Mouse (Mus musculus): ENCODE results near the gene Pex14.

DNA sequence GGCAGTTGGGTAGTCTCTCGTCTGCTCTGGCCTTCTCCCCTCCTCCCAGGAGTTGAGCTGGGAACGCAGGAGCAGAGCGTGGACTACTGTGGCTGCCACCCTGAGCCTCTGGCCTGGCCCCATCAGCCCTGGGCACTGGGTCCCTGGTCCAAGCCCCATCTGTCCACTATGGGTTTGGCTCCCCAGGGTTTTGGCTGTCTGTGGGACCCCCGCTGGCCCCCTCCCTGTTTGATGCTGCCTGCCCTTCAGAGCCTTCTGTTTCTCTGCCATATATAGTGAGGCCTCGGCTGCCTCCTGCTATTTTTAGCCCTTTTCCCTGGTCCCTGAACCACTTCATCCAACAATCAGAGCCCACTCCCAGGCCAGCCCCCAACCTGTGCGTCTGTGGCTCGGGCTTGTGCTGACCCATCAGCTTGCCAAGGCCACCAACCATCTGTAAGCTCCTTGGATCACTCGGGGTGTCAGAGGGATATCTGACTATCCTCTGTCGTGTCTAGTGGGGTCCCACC, 168.9 kb downstream of the Pex14 start:
- no peak for TF ChIP-seq CTCF (IDR thresholded peaks at IDR 0.05; ENCODE audit: extremely low read depth, insufficient read depth, insufficient read length, insufficient replicate concordance)
- TF ChIP-seq POLR2A (IDR thresholded peaks at IDR 0.05; ENCODE audit: low read depth, low read length), result no peak

Data from spleen, adult 2 months (tissue).